Mouse (Mus musculus) testis, postnatal 10 days (tissue): ENCODE measurements around the gene Tas2r102.

Source experiments
- DNase-seq: peaks from one replicate; pipeline ENCODE4 v3.0.0; 2021; ENCODE audit warnings: low spot score

Tas2r102 gene

GRCm38 (mm10) chr6:132761831-132762230, at the start of gene Tas2r102:
Gene Tas2r102, plus strand, starts transcription at chr6:132762131.
- DNase-seq, result no peak

- no peak for DNase-seq
These were observed 24.0 kb upstream of the Tas2r102 start, which contains the start of gene Tas2r115 for GRCm38 (mm10) chr6:132737935-132738334. Gene Tas2r115, minus strand, starts transcription at chr6:132738035.

- DNase-seq, result no peak
These were observed 11.7 kb upstream of the Tas2r102 start for GRCm38 (mm10) chr6:132750206-132750605.

- DNase-seq, result no peak
These were observed 7.5 kb upstream of the Tas2r102 start, which contains the start of gene Tas2r124 for GRCm38 (mm10) chr6:132754430-132754829. Gene Tas2r124, plus strand, starts transcription at chr6:132754730.

- no peak for DNase-seq
These were observed 16.1 kb downstream of the Tas2r102 start, which contains the start of gene Tas2r136 for GRCm38 (mm10) chr6:132778062-132778461. Gene Tas2r136, minus strand, starts transcription at chr6:132778162.

- DNase-seq, result no peak
These were observed 33.5 kb downstream of the Tas2r102 start for GRCm38 (mm10) chr6:132795393-132795792.

GRCm38 (mm10) chr6:132802518-132802917, 40.6 kb downstream of the Tas2r102 start, which contains the start of gene Tas2r117:
Gene Tas2r117, plus strand, starts transcription at chr6:132802818.
- no peak for DNase-seq
